Mouse (Mus musculus) spleen, embryonic (tissue): ENCODE results near the gene Rasa2.

Source experiments
- CTCF ChIA-PET: fragments of 350-600 bp; sonication (Branson Sonifier 250); formaldehyde crosslinking; loops from one replicate; lab custom pipeline; 2022; lab: Charles Lee

Rasa2 gene

GRCm38 (mm10) chr9:96631389-96632072 lies at the start of gene Rasa2:
Rasa2 (minus strand) TSS chr9:96631617.
- CTCF ChIA-PET, result no interaction called here

GRCm38 (mm10) chr9:96678611-96679010 lies 47.2 kb upstream of the Rasa2 start:
- CTCF ChIA-PET, result interaction anchor here (0.7 to 0.8 kb wide), 2 partner anchors 103 to 139 kb away, joined by 3 read pairs; no protein-coding TSS in a partner anchor

GRCm38 (mm10) chr9:96677711-96678110 lies 46.3 kb upstream of the Rasa2 start:
- CTCF ChIA-PET, result interaction anchor here (0.8 kb wide), 1 partner anchor 140 kb away, joined by 3 read pairs; no protein-coding TSS in a partner anchor

GRCm38 (mm10) chr9:96676671-96677070 lies 45.3 kb upstream of the Rasa2 start:
- CTCF ChIA-PET, result no interaction called here

- CTCF ChIA-PET, result interaction anchor here (0.9 to 1.0 kb wide), 2 partner anchors 95 to 124 kb away, joined by 3 read pairs; no protein-coding TSS in a partner anchor
Observed at GRCm38 (mm10) chr9:96675763-96676640, 44.6 kb upstream of the Rasa2 start.

- CTCF ChIA-PET, result interaction anchor here (0.9 to 1.0 kb wide), 2 partner anchors 96 to 125 kb away, joined by 3 read pairs; no protein-coding TSS in a partner anchor
Observed at GRCm38 (mm10) chr9:96675071-96675762, 43.8 kb upstream of the Rasa2 start.

GRCm38 (mm10) chr9:96674301-96674700 lies 42.9 kb upstream of the Rasa2 start:
- CTCF ChIA-PET, result no interaction called here

- CTCF ChIA-PET, result no interaction called here
Observed at GRCm38 (mm10) chr9:96672466-96672865, 41.0 kb upstream of the Rasa2 start.

- CTCF ChIA-PET, result no interaction called here
Observed at GRCm38 (mm10) chr9:96671249-96671648, 39.8 kb upstream of the Rasa2 start.

GRCm38 (mm10) chr9:96669877-96670276 lies 38.5 kb upstream of the Rasa2 start:
- CTCF ChIA-PET, result interaction anchor here (0.8 to 1.4 kb wide), 3 partner anchors 89 to 148 kb away, joined by 3 to 5 read pairs (median 5); no protein-coding TSS in a partner anchor

- CTCF ChIA-PET, result interaction anchor here (0.8 to 0.9 kb wide), 2 partner anchors 31 to 95 kb away, joined by 3 read pairs; no protein-coding TSS in a partner anchor
Observed at GRCm38 (mm10) chr9:96668628-96669027, 37.2 kb upstream of the Rasa2 start.

- CTCF ChIA-PET, result interaction anchor here (0.5 to 0.7 kb wide), 4 partner anchors 11 to 117 kb away, joined by 3 to 5 read pairs (median 4); no protein-coding TSS in a partner anchor
Observed at GRCm38 (mm10) chr9:96660510-96661244, 29.3 kb upstream of the Rasa2 start.

- CTCF ChIA-PET, result interaction anchor here (0.5 to 0.7 kb wide), 3 partner anchors 82 to 116 kb away, joined by 3 to 11 read pairs (median 5); no protein-coding TSS in a partner anchor
Observed at GRCm38 (mm10) chr9:96659801-96660200, 28.4 kb upstream of the Rasa2 start.

GRCm38 (mm10) chr9:96653538-96653937 lies 22.1 kb upstream of the Rasa2 start:
- CTCF ChIA-PET, result interaction anchor here (0.6 to 1.6 kb wide), 3 partner anchors 80 to 218 kb away, joined by 3 to 7 read pairs (median 5); no protein-coding TSS in a partner anchor

GRCm38 (mm10) chr9:96652763-96653162 lies 21.3 kb upstream of the Rasa2 start:
- CTCF ChIA-PET, result interaction anchor here (1.0 to 1.6 kb wide), 4 partner anchors 79 to 259 kb away, joined by 3 to 7 read pairs (median 4); no protein-coding TSS in a partner anchor

- CTCF ChIA-PET, result no interaction called here
Observed at GRCm38 (mm10) chr9:96650807-96651206, 19.4 kb upstream of the Rasa2 start.

GRCm38 (mm10) chr9:96649924-96650323 lies 18.5 kb upstream of the Rasa2 start:
- CTCF ChIA-PET, result interaction anchor here (0.6 kb wide), 1 partner anchor 35 kb away, joined by 3 read pairs; no protein-coding TSS in a partner anchor

- CTCF ChIA-PET, result interaction anchor here (0.6 kb wide), 1 partner anchor 11 kb away, joined by 5 read pairs; no protein-coding TSS in a partner anchor
Observed at GRCm38 (mm10) chr9:96649362-96649761, 17.9 kb upstream of the Rasa2 start.

- CTCF ChIA-PET, result interaction anchor here (1.3 kb wide), 1 partner anchor 72 kb away, joined by 7 read pairs; no protein-coding TSS in a partner anchor
Observed at GRCm38 (mm10) chr9:96646668-96647295, 15.4 kb upstream of the Rasa2 start.
